Mouse (Mus musculus) layer of hippocampus, postnatal 10 days (tissue): Measurements from ENCODE around the gene Zbtb32. TPM values are rescaled to one million over a fixed set of nuclear protein-coding genes. Genes with fewer than 3 reads are reported as not detected.

Experiments
- DNase-seq, 2 experiments: peaks; one replicate each; pipeline ENCODE4 v3.0.0; 2021; ENCODE audit warnings: low spot score in 2 of 2
- total RNA-seq, 2 experiments: library from RNA; stranded (reverse); gene quantifications; 2 replicates each; pipeline ENCODE4 v1.2.3; 2021

Zbtb32 gene
- total RNA-seq, 2 experiments from 2014 or later, result not detected

- DNase-seq, result no peak
Observed at GRCm38 (mm10) chr7:30572389-30572788, 26.3 kb downstream of the Zbtb32 start.

GRCm38 (mm10) chr7:30567555-30567954 lies 31.2 kb downstream of the Zbtb32 start:
- no peak for DNase-seq

- DNase-seq, result no peak
Observed at GRCm38 (mm10) chr7:30566033-30566432, 32.7 kb downstream of the Zbtb32 start.

GRCm38 (mm10) chr7:30564970-30565571 lies 33.6 kb downstream of the Zbtb32 start, which contains the start of gene Igflr1:
TSS of gene Igflr1 (plus strand) at chr7:30565427.
- no peak for DNase-seq

GRCm38 (mm10) chr7:30563906-30564280 lies 34.8 kb downstream of the Zbtb32 start:
- no peak for DNase-seq

GRCm38 (mm10) chr7:30563117-30563905 lies 35.4 kb downstream of the Zbtb32 start, which contains the start of the genes U2af1l4, Gm49396 and Psenen:
TSS of gene U2af1l4 (plus strand) at chr7:30563301.
TSS of gene Gm49396 (plus strand) at chr7:30563344.
TSS of gene Psenen (minus strand) at chr7:30563627.
- peak; percentile 93 to 96 for DNase-seq

- no peak for DNase-seq
Observed at GRCm38 (mm10) chr7:30562526-30563116, 36.1 kb downstream of the Zbtb32 start.

GRCm38 (mm10) chr7:30560296-30560695 lies 38.4 kb downstream of the Zbtb32 start:
- DNase-seq, result no peak

- peak; percentile 95 to 96 for DNase-seq
Observed at GRCm38 (mm10) chr7:30559443-30559954, 39.2 kb downstream of the Zbtb32 start, which contains the start of gene Lin37. TSS of gene Lin37 (minus strand) at chr7:30559838.

GRCm38 (mm10) chr7:30558656-30559442 lies 39.9 kb downstream of the Zbtb32 start:
- DNase-seq, result no peak

- no peak for DNase-seq
Observed at GRCm38 (mm10) chr7:30557901-30558514, 40.7 kb downstream of the Zbtb32 start.

GRCm38 (mm10) chr7:30556894-30557536 lies 41.7 kb downstream of the Zbtb32 start:
- DNase-seq, result no peak

- DNase-seq, result no peak
Observed at GRCm38 (mm10) chr7:30553810-30554584, 44.7 kb downstream of the Zbtb32 start.

- DNase-seq, result peak; percentile 37 to 56
Observed at GRCm38 (mm10) chr7:30553021-30553589, 45.6 kb downstream of the Zbtb32 start.

GRCm38 (mm10) chr7:30552102-30553020 lies 46.3 kb downstream of the Zbtb32 start, which contains the start of the genes Hspb6 and Proser3:
TSS of gene Hspb6 (plus strand) at chr7:30552178.
TSS of gene Proser3 (minus strand) at chr7:30552299.
- peak; percentile 95 to 97 for DNase-seq

- DNase-seq, result no peak
Observed at GRCm38 (mm10) chr7:30551445-30552101, 47.1 kb downstream of the Zbtb32 start.

- no peak for DNase-seq
Observed at GRCm38 (mm10) chr7:30550603-30551002, 48.1 kb downstream of the Zbtb32 start.
